Mouse (Mus musculus) layer of hippocampus, adult 8-10 months (tissue): Measurements from ENCODE around the gene Rpl22. TPM values are rescaled to one million over a fixed set of nuclear protein-coding genes. Genes with fewer than 3 reads are reported as not detected.

Experiments used
- total RNA-seq, 4 experiments: library from RNA; stranded (reverse); gene quantifications; 2 replicates each; pipeline ENCODE4 v1.2.4; 2022

The Rpl22 gene
- total RNA-seq, 4 experiments from 2014 or later, result 161 to 249 (median 201) TPM

Other genes with a start within 250 kb of the Rpl22 start
- 10 to 100 TPM; 19.8 to 71.6 (median 34.1) TPM for gene Tnfrsf25, start 209.8 kb upstream of the Rpl22 start, total RNA-seq
- gene Espn, start 173.4 kb upstream of the Rpl22 start, total RNA-seq, result 1 to 10 TPM; 2.9 to 3.0 (median 3.0) TPM
- not detected for gene Hes2, start 166.9 kb upstream of the Rpl22 start, total RNA-seq
- gene Acot7, start 147.6 kb upstream of the Rpl22 start, total RNA-seq, result 100 to 1,000 TPM; 297 to 327 (median 321) TPM
- gene Gpr153, start 51.5 kb upstream of the Rpl22 start, total RNA-seq, result 1 to 10 TPM; 5.9 to 7.2 (median 6.6) TPM
- gene Hes3, start 34.1 kb upstream of the Rpl22 start, total RNA-seq, result not detected
- gene Icmt, start 28.5 kb upstream of the Rpl22 start, total RNA-seq, result 10 to 100 TPM; 38.0 to 52.1 (median 47.0) TPM
- 10 to 100 TPM; 11.3 to 16.5 (median 13.8) TPM for gene Rnf207, start 6.7 kb upstream of the Rpl22 start, total RNA-seq
- 100 to 1,000 TPM; 123 to 147 (median 134) TPM for gene Chd5, start 12.9 kb downstream of the Rpl22 start, total RNA-seq
- 10 to 100 TPM; 27.9 to 32.3 (median 29.3) TPM for gene Nphp4, start 151.0 kb downstream of the Rpl22 start, total RNA-seq
- gene Kcnab2, start 152.1 kb downstream of the Rpl22 start, total RNA-seq, result 100 to 1,000 TPM; 669 to 725 (median 678) TPM